ENCODE assay signal across 8 mouse cellular contexts in genomic region chr6:49318966-49319594, GRCm38 (mm10). TPM values are rescaled to one million over a fixed set of nuclear protein-coding genes. Genes with fewer than 3 reads are reported as not detected.
DNase-seq lines count a peak whose midpoint lies in the region; ATAC-seq lines count a peak whose summit lies in the region.

Gene Ccdc126, plus strand, starts transcription at chr6:49319274.

- DNase-seq in NIH3T3 (ENCODE audit: low read depth), result peak; percentile 99
- DNase-seq in cerebellum, postnatal 10 days, result peak; percentile 99
- DNase-seq in frontal cortex, postnatal 10 days (ENCODE audit: low spot score in 2 of 2), result peak; percentile 97
- DNase-seq in layer of hippocampus, postnatal 14 days (ENCODE audit: low spot score in 2 of 2), result peak; percentile 97 to 98
- DNase-seq in lung, postnatal 14 days, result peak; percentile 97
- peak; percentile 98 for DNase-seq in retina, adult 2 months (ENCODE audit: low read depth, low spot score)
- DNase-seq in thymus, postnatal 36 days, result peak; percentile 98 to 99

- H3K27ac ChIP-seq in hindbrain, embryonic 12.5 days, result peak within 1 kb of the TSS; percentile 87

- peak within 1 kb of the TSS; percentile 72 for H3K9ac ChIP-seq in hindbrain, embryonic 12.5 days

- peak within 1 kb of the TSS; percentile 66 for H3K4me3 ChIP-seq in hindbrain, embryonic 12.5 days

- H3K4me2 ChIP-seq in hindbrain, embryonic 12.5 days (replicated peaks), result peak within 1 kb of the TSS; percentile 53

- no peaks in the 10 kb centered on the region for H3K27me3 ChIP-seq in hindbrain, embryonic 12.5 days

- peak; percentile 100 for ATAC-seq in hindbrain, embryonic 12.5 days (ENCODE audit: low FRiP score)

- no peaks in the 10 kb centered on the region for H3K9me3 ChIP-seq in hindbrain, embryonic 12.5 days (replicated peaks)

- H3K4me1 ChIP-seq in hindbrain, embryonic 12.5 days, result peaks cover 6% of the 10 kb centered on the region; the same call in 1 of the 2 replicates

- under 1% methylated on average over 46 of the region's 47 CpGs for WGBS in hindbrain, embryonic 12.5 days

- no peaks in the 10 kb centered on the region for H3K36me3 ChIP-seq in hindbrain, embryonic 12.5 days

RNA-seq across cellular contexts. Expression of gene Ccdc126, which starts in this region (rescaled TPM):
- 7.0 and 8.6 TPM in 2 replicates for polyA plus RNA-seq in hindbrain, embryonic 12.5 days (2016; fragmentation: Nextera tagmentation; extraction: Ambion mirVana)
- total RNA-seq in layer of hippocampus, postnatal 14 days (2021), result 1 to 10 TPM; 8.4 to 8.8 TPM

Comparison
In these comparisons a context has a peak if more than half of its experiments do, and no peak if none do; other contexts are left out.
1. Peak in every context shown above with its lines: DNase-seq, ATAC-seq, H3K4me3 ChIP-seq and H3K27ac ChIP-seq.